Mouse (Mus musculus) forebrain, embryonic 12.5 days (tissue): ENCODE measurements around the gene Hist1h4c. TPM values are rescaled to one million over a fixed set of nuclear protein-coding genes. Genes with fewer than 3 reads are reported as not detected.
"Not testable (repeated sequence)": the region's sequence is repeated elsewhere in the genome, so short reads cannot be mapped to it uniquely, and the experiment has no call there.

Experiments used
- ATAC-seq: fragments of 200-750 bp; cut with Nextera tagmentation; 2 replicates; pipeline ENCODE4 v1.8.0; 2017; ENCODE audit warnings: moderate TSS enrichment; ENCODE audit not compliant: low FRiP score
- H3K27ac ChIP-seq: fragments of 300-500 bp; sonication (generic); 2 replicates; pipeline ENCODE4 v1.5.1; 2016; ENCODE audit warnings: mild to moderate bottlenecking
- H3K27me3 ChIP-seq: fragments of 300-500 bp; sonication (generic); 2 replicates; pipeline ENCODE4 v1.6.1; 2016; ENCODE audit warnings: mild to moderate bottlenecking
- H3K36me3 ChIP-seq: fragments of 300-500 bp; sonication (generic); replicated peaks from 2 replicates; pipeline ENCODE4 v1.6.1; 2016; ENCODE audit warnings: mild to moderate bottlenecking
- H3K4me1 ChIP-seq: fragments of 300-500 bp; sonication (generic); 2 replicates; pipeline ENCODE4 v1.6.1; 2016
- H3K4me2 ChIP-seq: fragments of 300-500 bp; sonication (generic); 2 replicates; pipeline ENCODE4 v1.6.1; 2016; ENCODE audit warnings: mild to moderate bottlenecking, moderate library complexity
- H3K4me3 ChIP-seq: fragments of 300-500 bp; sonication (generic); replicated peaks from 2 replicates; pipeline ENCODE4 v1.5.1; 2016; ENCODE audit warnings: mild to moderate bottlenecking
- H3K9ac ChIP-seq: fragments of 300-500 bp; sonication (generic); 2 replicates; pipeline ENCODE4 v1.6.1; 2016; ENCODE audit warnings: mild to moderate bottlenecking
- H3K9me3 ChIP-seq: fragments of 300-500 bp; sonication (generic); 2 replicates; pipeline ENCODE4 v1.6.1; 2016
- WGBS: fragments of 180-500 bp; shearing (Covaris S2); methylation state at CpG from one replicate; pipeline ENCODE4 v1.1.7; 2016; 5-methylcytosine and 5-hydroxymethylcytosine counted together
- polyA plus RNA-seq: library from polyadenylated mRNA; unstranded; fragments of >200 nt; fragmentation: Nextera tagmentation; extraction: Ambion mirVana; gene quantifications from 2 replicates; pipeline ENCODE4 v1.2.1, GENCODE M21; 2016

The Hist1h4c gene
- polyA plus RNA-seq, result 6.1 and 9.8 TPM in 2 replicates

DNA sequence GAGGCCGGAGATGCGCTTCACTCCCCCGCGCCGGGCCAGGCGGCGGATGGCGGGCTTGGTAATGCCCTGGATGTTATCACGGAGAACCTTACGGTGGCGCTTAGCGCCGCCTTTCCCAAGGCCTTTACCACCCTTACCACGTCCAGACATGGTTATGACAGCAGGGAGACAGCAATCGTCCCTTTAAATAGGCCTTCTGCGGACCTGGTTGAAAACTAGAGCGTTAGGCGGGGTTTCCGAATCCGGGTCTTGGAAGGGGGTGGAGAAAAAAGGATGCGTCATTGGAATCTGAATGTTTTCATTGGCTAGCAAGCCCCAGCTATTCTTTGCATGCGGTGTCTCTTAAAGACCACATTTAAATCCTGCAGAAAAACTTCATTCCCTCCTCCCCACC is at the start of gene Hist1h4c:
TSS of gene Hist1h4c (minus strand) at position 155 of the 394 bp plus-strand sequence.
- 0% methylated on average over 22 of the region's 22 CpGs for WGBS
- Histone ChIP-seq H3K27me3 (no peaks in the 10 kb centered on the region), H3K9me3 (no peaks in the 10 kb centered on the region), H3K4me1 (0 out of 2 replicates have a peak, but pooled peaks cover 9% of the 10 kb centered on the region), H3K4me2 (peak within 1 kb of the TSS; percentile 73), H3K36me3 (no peaks in the 10 kb centered on the region), H3K9ac (peak within 1 kb of the TSS; percentile 59), H3K4me3 (peak within 1 kb of the TSS; percentile 48), H3K27ac (peak within 1 kb of the TSS; percentile 96)
- ATAC-seq, result peak; percentile 96

DNA sequence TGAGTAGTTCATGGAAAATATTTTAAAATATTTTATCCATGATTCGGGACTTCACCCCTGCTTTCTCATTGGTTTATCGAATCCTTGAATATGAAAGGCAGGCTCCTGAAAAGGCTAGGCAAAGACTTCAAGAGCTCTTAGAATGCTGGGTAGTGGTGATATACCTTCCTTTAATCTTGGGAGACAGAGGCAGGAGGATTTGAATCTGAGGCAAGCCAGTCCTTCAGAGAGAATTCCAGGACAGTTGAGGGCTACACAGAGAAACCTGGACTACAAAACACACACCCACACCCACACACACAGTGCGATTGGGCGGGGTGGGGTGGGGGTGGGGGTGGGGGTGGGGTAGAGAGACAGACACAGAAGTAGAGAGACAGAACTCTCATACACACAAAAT is 49.6 kb upstream of the Hist1h4c start:
- no peaks in the 10 kb centered on the region for H3K36me3 ChIP-seq

DNA sequence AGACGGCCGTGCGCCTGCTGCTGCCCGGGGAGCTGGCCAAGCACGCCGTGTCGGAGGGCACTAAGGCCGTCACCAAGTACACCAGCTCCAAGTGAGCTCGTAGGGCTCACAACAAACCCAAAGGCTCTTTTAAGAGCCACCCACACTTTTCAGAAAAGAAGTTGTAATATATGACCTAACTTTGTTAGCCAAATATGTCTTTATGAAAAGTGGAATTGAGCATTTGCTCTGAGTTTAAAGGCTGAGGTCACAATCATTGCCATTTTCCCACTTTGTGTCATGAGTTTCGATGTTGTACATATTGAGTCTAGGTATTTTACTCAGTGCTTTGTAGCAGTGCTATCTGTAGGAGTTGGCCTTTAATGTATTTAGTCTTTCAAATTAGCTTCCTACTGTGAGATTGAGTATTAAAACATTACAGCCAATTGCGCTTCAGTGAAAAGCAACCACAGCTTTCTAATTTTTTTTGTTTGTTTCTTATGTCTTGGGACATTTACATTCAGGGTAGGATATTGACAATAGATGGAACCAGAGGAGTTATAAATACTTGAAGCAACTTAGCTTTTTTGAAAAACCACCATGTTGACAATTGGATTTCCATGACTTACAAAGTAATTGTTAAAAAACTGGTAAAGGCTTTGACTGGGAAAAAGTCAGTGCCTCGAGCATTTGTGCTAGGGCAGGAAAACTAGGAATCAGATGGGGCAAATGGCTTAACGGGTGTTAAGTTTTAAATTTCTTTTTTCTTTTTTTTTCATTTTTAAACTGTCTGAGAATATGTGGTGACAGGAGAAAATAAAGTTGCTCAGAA is 49.0 kb upstream of the Hist1h4c start:
- no peak for ATAC-seq

More for the DNA sequence above, 49.6 kb upstream of the Hist1h4c start:
- Histone ChIP-seq H3K4me3 (0 out of 2 replicates have a peak overlapping the region, but pooled peaks have one; percentile 4), H3K9me3 (no peaks in the 10 kb centered on the region), H3K27ac (peak overlapping the region; percentile 99), H3K9ac (peak overlapping the region; percentile 48), H3K27me3 (no peaks in the 10 kb centered on the region), H3K4me2 (peak overlapping the region; percentile 63), H3K4me1 (peaks cover 17% of the 10 kb centered on the region)
- WGBS, result 7% methylated on average over 4 of the region's 4 CpGs
- ATAC-seq, result no peak

DNA sequence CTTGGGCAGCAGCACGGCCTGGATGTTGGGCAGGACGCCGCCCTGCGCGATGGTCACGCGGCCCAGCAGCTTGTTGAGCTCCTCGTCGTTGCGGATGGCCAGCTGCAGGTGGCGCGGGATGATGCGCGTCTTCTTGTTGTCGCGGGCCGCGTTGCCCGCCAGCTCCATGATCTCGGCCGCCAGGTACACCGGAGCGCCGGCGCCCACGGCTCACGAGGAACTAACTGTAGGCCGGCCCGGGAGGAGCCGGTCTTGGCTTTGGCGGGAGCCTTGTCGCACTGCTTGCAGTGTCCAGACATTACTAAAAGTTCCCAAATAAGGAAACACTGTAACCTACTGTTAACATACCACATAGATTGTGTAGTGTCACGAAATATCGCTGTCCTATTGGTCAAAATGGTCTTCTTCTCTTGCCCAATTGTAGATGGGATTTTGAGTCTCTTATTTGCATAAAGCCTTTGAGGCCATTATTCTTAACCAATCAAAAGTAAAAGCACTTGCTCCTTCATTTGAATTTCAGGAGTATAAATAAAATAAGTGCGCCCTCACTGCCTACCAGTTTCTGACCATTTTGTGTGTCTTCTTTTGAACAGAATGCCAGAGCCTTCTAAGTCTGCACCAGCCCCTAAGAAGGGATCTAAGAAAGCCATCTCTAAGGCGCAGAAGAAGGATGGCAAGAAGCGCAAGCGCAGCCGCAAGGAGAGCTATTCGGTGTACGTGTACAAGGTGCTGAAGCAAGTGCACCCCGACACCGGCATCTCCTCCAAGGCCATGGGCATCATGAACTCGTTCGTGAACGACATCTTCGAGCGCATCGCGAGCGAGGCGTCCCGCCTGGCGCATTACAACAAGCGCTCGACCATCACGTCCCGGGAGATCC is 48.2 kb upstream of the Hist1h4c start, which contains the start of gene Hist1h2bb:
TSS of gene Hist1h2bb (plus strand) at position 534 of the 880 bp plus-strand sequence.
- peak within 1 kb of the TSS; percentile 45 for H3K4me3 ChIP-seq
- H3K27me3 ChIP-seq, H3K9me3 ChIP-seq, H3K36me3 ChIP-seq: not testable (repeated sequence)
- H3K9ac ChIP-seq, result peak within 1 kb of the TSS; percentile 75
- peak within 1 kb of the TSS; percentile 63 for H3K4me2 ChIP-seq
- H3K27ac ChIP-seq, result peak within 1 kb of the TSS; percentile 99
- peak; percentile 92 for ATAC-seq
- H3K4me1 ChIP-seq, result peaks cover 17% of the 10 kb centered on the region
- WGBS, result under 1% methylated on average over 40 of the region's 58 CpGs

More for the DNA sequence above, 49.0 kb upstream of the Hist1h4c start:
- no peaks in the 10 kb centered on the region for H3K27me3 ChIP-seq
- peak overlapping the region; percentile 63 for H3K4me2 ChIP-seq
- H3K9ac ChIP-seq, result peak overlapping the region; percentile 58
- 1% methylated on average over 11 of the region's 13 CpGs for WGBS
- no peaks in the 10 kb centered on the region for H3K36me3 ChIP-seq
- peaks cover 17% of the 10 kb centered on the region for H3K4me1 ChIP-seq
- H3K27ac ChIP-seq, result peak overlapping the region; percentile 99
- H3K4me3 ChIP-seq, result peak overlapping the region; percentile 45
- no peaks in the 10 kb centered on the region for H3K9me3 ChIP-seq

DNA sequence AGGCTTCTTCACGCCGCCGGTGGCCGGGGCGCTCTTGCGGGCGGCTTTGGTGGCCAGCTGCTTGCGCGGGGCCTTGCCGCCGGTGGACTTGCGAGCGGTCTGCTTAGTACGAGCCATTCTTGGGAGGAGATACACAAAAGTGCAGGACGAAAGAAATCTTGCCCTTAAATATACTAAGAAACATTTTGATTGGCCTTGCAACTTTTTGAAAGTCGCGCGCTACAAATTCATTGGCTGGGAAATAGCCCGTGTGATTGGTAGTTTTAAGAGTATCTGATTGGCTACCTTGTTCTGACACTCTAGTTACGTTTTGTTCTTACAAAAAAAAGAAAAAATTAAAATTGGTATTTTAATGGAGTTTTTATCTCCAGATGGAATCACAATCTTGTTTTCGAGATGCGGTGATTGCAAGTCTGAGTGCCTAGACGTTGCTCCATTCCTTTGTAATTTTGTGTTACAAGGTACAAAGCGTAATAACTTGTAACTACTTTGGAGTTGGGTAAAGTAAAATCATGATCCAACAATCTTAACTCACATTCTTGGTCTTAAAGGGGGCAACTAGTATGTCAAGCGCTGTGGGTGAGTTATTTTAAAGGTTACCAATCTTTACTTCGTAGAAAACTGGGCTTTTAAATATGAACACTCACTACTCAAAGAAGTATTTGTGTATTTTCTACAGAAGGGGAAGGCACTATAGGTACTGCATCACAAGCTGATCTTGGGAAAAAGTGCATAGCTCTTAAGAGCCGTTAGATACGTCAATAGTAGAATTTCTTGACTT is 47.3 kb upstream of the Hist1h4c start, which contains the start of gene Hist1h3c:
TSS of gene Hist1h3c (minus strand) at position 222 of the 781 bp plus-strand sequence.
- H3K4me1 ChIP-seq, result peaks cover 21% of the 10 kb centered on the region
- under 1% methylated on average over 26 of the region's 28 CpGs for WGBS
- no peaks in the 10 kb centered on the region for H3K27me3 ChIP-seq
- peak within 1 kb of the TSS; percentile 63 for H3K4me2 ChIP-seq
- ATAC-seq, result peak; percentile 72
- H3K4me3 ChIP-seq, result peak within 1 kb of the TSS; percentile 45
- H3K9me3 ChIP-seq, result no peaks in the 10 kb centered on the region
- peak within 1 kb of the TSS; percentile 99 for H3K27ac ChIP-seq
- H3K9ac ChIP-seq, result peak within 1 kb of the TSS; percentile 75
- no peaks in the 10 kb centered on the region for H3K36me3 ChIP-seq

DNA sequence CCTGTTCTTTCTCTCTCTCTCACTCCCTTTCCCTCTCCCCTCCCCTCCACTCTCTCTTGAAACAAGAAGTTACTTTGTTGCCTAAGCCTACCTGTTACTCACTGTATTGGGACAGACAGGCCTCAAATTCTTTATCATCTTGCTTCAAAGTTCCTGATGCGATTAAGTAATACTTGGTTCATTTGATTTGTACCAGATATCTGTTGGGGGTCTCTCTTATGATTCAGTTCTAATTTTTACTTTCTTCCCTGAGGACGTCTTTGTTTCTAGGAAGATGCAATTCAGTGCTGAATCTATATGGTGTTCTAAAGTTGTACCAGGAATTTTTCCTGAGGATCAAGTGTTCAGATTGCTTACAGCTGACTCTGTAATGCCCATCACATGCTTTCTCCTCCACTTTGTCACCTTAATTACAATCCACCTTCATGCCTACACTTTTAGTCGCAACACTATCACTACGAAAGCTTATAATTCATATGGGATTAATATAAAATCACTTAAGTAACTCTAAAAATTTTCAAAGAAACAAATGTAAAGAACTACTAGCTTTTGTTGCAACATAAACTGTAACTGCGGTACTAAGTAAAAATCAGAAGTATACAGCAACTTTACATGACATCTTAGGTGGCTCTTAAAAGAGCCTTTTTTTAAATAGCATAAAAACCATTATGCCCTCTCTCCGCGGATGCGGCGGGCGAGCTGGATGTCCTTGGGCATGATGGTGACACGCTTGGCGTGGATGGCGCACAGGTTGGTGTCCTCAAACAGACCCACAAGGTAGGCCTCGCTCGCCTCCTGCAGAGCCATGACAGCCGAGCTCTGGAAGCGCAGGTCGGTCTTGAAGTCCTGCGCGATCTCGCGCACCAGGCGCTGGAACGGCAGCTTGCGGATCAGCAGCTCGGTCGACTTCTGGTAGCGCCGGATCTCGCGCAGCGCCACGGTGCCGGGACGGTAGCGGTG is 46.4 kb upstream of the Hist1h4c start:
- Histone ChIP-seq H3K36me3 (no peaks in the 10 kb centered on the region), H3K27ac (peak overlapping the region; percentile 99), H3K4me1 (peaks cover 29% of the 10 kb centered on the region), H3K9ac (peak overlapping the region; percentile 64), H3K27me3 (no peaks in the 10 kb centered on the region), H3K4me3 (peak overlapping the region; percentile 45), H3K4me2 (peak overlapping the region; percentile 63), H3K9me3 (no peaks in the 10 kb centered on the region)
- under 1% methylated on average over 15 of the region's 36 CpGs for WGBS
- no peak for ATAC-seq

DNA sequence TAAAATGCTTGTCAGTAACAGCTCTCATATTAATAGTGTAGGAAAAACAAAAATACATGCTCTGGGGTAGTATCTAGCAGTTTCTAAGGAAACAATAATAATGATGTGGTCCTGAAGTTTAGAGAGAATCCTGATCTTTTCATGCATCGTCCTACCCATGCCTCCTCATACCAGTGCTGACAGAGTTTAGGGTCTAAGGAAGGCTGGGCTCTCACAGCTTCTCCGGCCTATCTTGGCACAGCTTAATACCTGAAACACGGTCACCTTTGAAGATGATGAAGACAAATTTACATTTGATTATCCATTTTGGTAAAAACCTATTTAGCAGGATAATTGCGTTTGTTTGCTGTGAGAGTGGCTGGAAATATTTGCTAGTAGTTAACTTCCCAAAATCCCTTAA is 45.7 kb upstream of the Hist1h4c start:
- Histone ChIP-seq H3K9ac (peak overlapping the region; percentile 64; the same call in 1 of the 2 replicates), H3K4me3 (peak overlapping the region; percentile 45), H3K4me2 (peak overlapping the region; percentile 63), H3K36me3 (no peaks in the 10 kb centered on the region), H3K4me1 (peaks cover 34% of the 10 kb centered on the region), H3K27me3 (no peaks in the 10 kb centered on the region), H3K9me3 (no peaks in the 10 kb centered on the region), H3K27ac (peak overlapping the region; percentile 99)
- no peak for ATAC-seq
- WGBS, result 44% methylated on average over 4 of the region's 4 CpGs

DNA sequence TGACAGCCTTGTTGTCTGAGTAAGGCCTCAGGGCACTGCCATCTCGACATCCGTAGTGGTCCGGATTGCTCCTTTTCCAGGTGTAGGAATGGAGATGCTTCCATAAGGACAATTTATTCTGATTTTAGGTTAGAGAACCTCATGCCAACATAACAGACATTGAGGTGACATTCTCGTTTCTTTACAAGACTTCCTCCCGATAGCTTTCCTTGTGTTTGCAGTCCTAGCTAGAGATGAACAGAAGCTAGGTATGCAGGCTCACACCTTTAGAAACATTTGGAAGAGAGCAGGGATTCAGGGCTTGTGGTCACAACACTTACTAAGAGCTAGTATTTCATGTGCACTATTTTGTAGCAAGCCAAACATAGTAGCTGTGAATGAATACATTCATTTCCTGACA is 45.0 kb upstream of the Hist1h4c start:
- no peak overlapping the region for H3K9ac ChIP-seq
- no peaks in the 10 kb centered on the region for H3K36me3 ChIP-seq
- H3K4me2 ChIP-seq, result no peak overlapping the region
- H3K27ac ChIP-seq, result 0 out of 2 replicates have a peak overlapping the region, but pooled peaks have one; percentile 53
- no peaks in the 10 kb centered on the region for H3K9me3 ChIP-seq
- H3K4me3 ChIP-seq, result no peak overlapping the region
- H3K4me1 ChIP-seq, result peaks cover 34% of the 10 kb centered on the region
- WGBS, result 88% methylated on average over 5 of the region's 5 CpGs
- ATAC-seq, result no peak
- H3K27me3 ChIP-seq, result no peaks in the 10 kb centered on the region

DNA sequence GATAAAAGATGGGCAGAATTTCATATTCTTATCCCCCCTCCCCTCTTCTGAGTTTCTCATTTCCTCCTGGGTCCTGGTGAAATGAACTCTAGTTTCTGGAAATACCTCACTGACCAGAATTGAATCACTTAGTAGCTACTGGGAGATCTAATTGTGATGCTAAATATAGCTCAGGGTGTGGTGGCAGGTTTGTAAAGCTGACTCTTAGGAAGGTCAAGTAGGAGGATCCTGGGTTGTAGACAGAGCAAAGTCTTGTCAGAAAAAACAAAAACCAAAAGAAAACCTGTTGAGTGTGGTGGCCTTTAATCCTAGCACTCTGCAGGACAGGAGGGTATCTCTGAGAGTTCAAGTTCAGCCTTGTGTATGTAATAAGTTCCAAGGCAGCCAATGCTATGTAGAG is 43.8 kb upstream of the Hist1h4c start:
- Histone ChIP-seq H3K4me1 (peaks cover 31% of the 10 kb centered on the region), H3K27ac (no peak overlapping the region), H3K36me3 (no peaks in the 10 kb centered on the region), H3K9ac (no peak overlapping the region), H3K4me2 (no peak overlapping the region), H3K27me3 (no peaks in the 10 kb centered on the region), H3K9me3 (no peaks in the 10 kb centered on the region), H3K4me3 (no peak overlapping the region)
- ATAC-seq, result no peak

DNA sequence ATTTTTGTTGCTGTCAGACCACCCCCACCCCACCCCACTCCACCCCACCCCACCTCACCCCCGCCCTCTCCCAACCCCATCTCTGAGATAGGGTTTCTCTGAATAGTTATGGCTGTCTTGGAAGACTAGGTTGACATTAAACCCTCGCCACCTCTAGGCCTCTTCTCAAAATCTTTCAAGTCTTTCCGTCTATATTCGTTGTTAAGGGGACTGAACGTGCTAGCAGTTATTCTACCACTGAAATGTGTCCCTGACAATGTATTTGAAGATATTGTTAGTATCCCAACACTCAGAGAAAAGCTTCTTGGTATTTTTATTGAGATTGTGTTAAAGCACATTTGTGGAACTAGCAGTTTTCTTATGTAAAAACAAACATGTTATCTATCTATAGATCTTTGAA is 42.7 kb upstream of the Hist1h4c start:
- Histone ChIP-seq H3K9me3 (no peaks in the 10 kb centered on the region), H3K4me3 (peak overlapping the region; percentile 58; the same call in 1 of the 2 replicates), H3K27ac (peak overlapping the region; percentile 99), H3K27me3 (no peaks in the 10 kb centered on the region), H3K9ac (no peak overlapping the region), H3K4me2 (peak overlapping the region; percentile 95), H3K36me3 (no peaks in the 10 kb centered on the region), H3K4me1 (peaks cover 31% of the 10 kb centered on the region)
- no peak for ATAC-seq
- WGBS, result 68% methylated on average over 5 of the region's 5 CpGs
